Mouse (Mus musculus) olfactory bulb, adult 2 months (tissue): ENCODE results near the gene Tmem174. TPM values are rescaled to one million over a fixed set of nuclear protein-coding genes. Genes with fewer than 3 reads are reported as not detected.

Source experiments
- H3K27ac ChIP-seq: fragments of 200-500 bp; 2 replicates; pipeline ENCODE4 v1.5.1; 2012; ENCODE audit warnings: low read depth, low read length; ENCODE audit not compliant: insufficient read depth
- H3K4me1 ChIP-seq: fragments of 200-500 bp; 2 replicates; pipeline ENCODE4 v1.6.1; 2012; ENCODE audit warnings: low read length; ENCODE audit not compliant: control insufficient read depth, insufficient read depth
- H3K4me3 ChIP-seq: fragments of 200-500 bp; 2 replicates; pipeline ENCODE4 v1.5.1; 2012; ENCODE audit warnings: mild to moderate bottlenecking, low read depth, low read length, moderate library complexity; ENCODE audit not compliant: insufficient read depth
- CTCF ChIP-seq: fragments of 200-500 bp; IDR thresholded peaks from 2 replicates; pipeline ENCODE4 v1.5.1; 2012; ENCODE audit warnings: low read depth, mild to moderate bottlenecking, low read length, moderate library complexity; ENCODE audit not compliant: insufficient read depth
- POLR2A ChIP-seq: fragments of 200-500 bp; IDR thresholded peaks from 2 replicates; pipeline ENCODE4 v1.6.1; 2012; ENCODE audit warnings: mild to moderate bottlenecking, low read depth, low read length, moderate library complexity; ENCODE audit not compliant: insufficient read depth
- WGBS: fragments of 180-500 bp; shearing (Covaris S2); methylation state at CpG from one replicate; pipeline ENCODE4 v1.1.7; 2018; 5-methylcytosine and 5-hydroxymethylcytosine counted together
- polyA plus RNA-seq: library from polyadenylated mRNA; stranded (reverse); fragments of >200 nt; gene quantifications from 2 replicates; pipeline ENCODE4 v1.2.4, GENCODE M21; 2012; ENCODE audit warnings: low replicate concordance; ENCODE audit not compliant: missing spikeins, insufficient read depth, insufficient read length

Gene Tmem174
- polyA plus RNA-seq: not detected in 2 replicates

DNA sequence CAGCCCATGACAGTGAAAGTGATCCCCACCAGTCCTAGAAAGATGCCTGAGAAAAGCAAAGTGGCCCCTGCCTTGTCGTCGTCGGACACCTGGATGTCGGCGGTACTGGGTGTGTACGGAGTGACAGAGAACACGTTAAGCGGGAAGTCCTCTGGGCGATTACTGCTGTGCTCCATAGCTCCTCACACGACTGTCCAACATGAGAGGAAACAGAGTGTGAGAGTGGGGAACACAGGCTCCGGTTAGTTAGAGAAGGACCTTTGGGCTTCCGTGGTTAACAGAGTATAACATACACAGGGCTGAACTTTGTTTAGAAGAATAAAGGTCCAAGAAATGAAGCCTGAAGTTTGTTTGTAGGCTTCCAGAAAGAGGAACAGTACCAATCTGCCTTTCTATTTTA is at the start of gene Tmem174:
Tmem174 (minus strand) TSS at position 266 of the 400 bp plus-strand sequence.
- H3K27ac ChIP-seq: no peak within 1 kb of the TSS
- H3K4me3 ChIP-seq: no peak within 1 kb of the TSS
- TF ChIP-seq POLR2A: no peak
- no peak for TF ChIP-seq CTCF
- H3K4me1 ChIP-seq: peaks cover 6% of the 10 kb centered on the region; the same call in 1 of the 2 replicates
- 91% methylated on average over 12 of the region's 12 CpGs for WGBS

DNA sequence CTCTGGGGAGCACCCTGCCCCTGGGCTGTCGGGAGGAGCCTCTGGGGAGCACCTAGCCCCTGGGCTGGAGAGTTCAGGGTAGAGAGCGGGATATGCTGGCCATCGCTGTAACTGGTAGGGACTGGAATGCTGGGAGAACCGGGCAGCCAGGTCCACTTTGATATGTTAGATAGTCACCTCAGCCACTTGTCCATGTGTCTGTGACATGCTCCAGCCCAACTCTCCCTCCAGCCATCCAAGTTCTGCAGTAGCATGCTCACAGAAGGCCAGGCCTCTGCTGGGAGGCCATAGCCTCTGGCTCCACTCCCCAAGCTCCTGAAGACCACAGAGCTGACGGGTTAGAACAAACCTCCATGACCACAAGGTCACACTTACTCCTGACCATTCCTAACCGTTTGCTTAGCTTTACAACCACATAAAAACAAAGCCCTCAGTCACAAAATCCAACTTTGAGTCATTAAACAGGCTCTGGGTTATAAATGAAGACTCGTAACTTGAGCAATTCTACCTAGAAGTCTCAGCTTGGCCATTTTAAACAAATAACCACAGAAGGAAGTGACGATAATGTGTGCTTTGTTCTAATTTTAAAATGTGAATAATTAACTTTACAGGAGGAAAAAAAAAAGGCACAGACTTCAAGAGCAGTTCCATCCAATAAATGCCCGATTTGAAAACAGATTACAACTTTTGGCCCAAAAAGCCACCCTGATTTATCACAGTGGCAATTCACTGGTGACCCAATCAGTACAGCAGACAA is 47.1 kb upstream of the Tmem174 start:
- Histone ChIP-seq H3K4me1 (no peaks in the 10 kb centered on the region), H3K4me3 (no peak overlapping the region), H3K27ac (no peak overlapping the region)
- WGBS: 80% methylated on average over 9 of the region's 9 CpGs
- TF ChIP-seq CTCF (no peak), POLR2A (no peak)

DNA sequence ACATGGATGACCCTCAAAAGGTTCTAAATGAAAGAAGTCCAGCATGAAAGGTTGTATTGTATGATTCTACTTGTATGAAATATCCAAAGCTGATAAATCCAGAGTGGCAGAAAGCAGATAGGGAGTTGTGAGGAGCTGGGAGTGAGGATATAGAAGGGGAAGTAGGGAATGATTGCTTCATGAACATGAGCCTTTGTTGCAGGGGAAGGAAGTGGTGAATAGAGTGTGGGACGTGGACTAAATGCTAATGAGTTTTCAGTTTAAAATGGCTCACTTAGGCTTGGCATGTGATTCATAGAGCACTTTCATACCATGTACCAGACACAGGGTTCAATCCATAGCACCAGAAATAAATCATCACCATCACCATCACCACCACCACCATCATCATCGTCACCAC is 46.2 kb upstream of the Tmem174 start:
- Histone ChIP-seq H3K27ac (no peak overlapping the region), H3K4me1 (no peaks in the 10 kb centered on the region), H3K4me3 (no peak overlapping the region)
- 69% methylated on average over 2 of the region's 2 CpGs for WGBS
- TF ChIP-seq POLR2A: no peak
- no peak for TF ChIP-seq CTCF

DNA sequence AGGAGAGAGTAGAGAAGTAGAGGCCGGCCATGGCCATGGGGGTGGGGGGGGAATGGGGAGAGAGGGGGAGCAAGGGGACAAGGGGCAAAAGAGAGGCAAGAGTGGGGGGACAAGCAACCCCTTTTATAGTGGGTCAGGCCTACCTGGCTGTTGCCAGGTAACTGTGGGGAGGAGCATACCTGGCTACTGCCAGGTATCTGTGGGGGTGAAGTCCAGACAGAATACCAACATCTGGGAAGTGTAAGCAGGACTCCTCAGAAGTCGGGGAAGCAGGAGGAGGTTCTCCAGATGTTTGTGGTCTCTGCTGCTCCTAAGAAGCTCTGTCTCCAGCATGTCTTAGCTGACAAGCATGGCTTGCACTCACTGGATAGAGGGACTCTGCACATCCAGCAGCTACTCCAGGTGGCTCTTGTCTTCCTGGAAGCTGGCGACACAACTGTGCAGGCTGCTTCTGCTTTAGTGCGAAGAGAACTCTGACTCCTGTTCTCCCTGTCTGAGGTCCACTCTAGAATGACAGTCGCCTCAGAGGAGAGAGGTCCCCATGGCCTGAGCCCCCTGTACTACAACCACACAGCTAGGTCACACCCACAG is 43.4 kb upstream of the Tmem174 start:
- WGBS: 95% methylated on average over 5 of the region's 5 CpGs
- no peak overlapping the region for H3K27ac ChIP-seq
- no peak overlapping the region for H3K4me3 ChIP-seq
- TF ChIP-seq CTCF (no peak), POLR2A (no peak)
- no peaks in the 10 kb centered on the region for H3K4me1 ChIP-seq

DNA sequence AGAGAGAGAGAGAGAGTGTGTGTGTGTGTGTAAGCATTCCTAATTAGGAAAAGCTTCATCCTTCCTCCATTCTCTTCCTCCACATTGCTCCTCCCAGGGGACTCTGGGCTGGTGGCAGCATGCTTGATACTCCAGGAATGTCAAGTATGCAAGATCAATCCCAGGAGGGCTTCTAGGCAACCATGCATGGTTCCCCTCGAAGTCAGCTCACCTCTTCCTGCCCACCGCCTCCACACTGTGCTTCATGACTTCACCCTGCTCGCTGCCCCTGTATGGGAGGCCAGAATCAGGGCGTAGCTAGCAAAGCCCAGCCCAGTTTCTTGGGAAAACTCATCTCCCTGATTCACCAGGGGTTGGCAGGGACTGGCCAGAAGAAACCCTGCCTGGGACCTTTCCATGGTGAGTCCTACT is 42.4 kb upstream of the Tmem174 start:
- Histone ChIP-seq H3K4me1 (no peaks in the 10 kb centered on the region), H3K27ac (no peak overlapping the region), H3K4me3 (no peak overlapping the region)
- TF ChIP-seq CTCF: no peak
- no peak for TF ChIP-seq POLR2A
- 72% methylated on average over 4 of the region's 4 CpGs for WGBS

DNA sequence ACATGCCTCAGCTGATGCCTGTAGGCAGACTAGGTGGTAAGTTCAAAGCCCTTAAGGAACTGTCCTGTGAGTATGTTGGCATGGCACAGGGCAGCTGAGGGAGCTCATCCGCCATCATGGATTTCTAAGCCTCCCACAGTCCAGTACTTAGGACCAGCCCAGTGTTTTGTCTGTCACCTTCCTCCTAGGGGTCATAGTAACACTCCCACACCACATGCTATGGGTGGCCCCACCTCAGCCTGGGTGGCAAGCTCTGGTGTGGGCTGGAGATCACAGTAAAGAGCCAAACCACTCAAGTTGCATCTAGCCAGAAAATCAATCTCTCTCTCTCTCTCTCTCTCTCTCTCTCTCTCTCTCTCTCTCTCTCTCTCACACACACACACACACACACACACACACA is 42.0 kb upstream of the Tmem174 start:
- TF ChIP-seq POLR2A (no peak), CTCF (no peak)
- no peaks in the 10 kb centered on the region for H3K4me1 ChIP-seq
- H3K27ac ChIP-seq: no peak overlapping the region
- no peak overlapping the region for H3K4me3 ChIP-seq
- 95% methylated on average over 1 of the region's 1 CpGs for WGBS

DNA sequence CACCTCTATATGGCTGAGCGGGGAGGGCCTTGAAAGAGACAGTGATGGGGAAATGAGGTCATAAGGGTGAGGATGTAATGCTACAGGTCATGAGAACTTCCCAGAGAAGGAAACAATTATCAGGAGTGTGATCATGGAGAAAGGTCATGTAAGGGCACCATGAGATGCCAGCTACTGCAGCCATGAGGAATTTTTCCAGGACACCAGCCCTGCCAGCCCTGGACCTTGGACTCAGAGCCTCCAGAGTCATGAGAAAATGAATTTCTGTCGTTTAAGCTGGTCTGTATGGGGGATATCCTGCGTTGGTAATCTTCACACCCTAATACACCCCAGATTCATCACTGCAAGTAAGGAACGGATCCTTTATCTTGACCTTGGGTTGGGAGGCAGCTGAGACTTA is 36.7 kb upstream of the Tmem174 start:
- H3K27ac ChIP-seq: no peak overlapping the region
- H3K4me1 ChIP-seq: no peaks in the 10 kb centered on the region
- WGBS: 85% methylated on average over 4 of the region's 4 CpGs
- no peak overlapping the region for H3K4me3 ChIP-seq
- TF ChIP-seq CTCF (no peak), POLR2A (no peak)

DNA sequence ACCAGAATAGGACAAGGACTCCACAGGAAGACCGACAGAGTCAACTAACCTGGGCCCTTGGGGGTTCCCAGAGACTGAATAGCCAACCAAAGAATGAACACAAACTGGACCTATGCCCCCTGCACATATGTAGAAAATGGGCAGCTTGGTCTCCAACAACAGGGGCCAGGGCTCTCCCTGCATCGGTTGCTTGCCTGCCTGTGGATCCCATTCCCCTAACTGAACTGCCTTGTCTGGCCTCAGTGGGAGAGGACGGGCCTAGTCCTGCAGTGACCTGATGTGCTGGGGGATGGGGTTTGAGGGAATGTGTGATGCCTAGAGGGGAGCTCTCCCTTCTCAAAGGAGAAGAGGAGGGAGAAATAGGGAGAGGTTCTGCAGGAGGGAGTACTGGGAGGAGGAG is 32.1 kb upstream of the Tmem174 start:
- WGBS: 88% methylated on average over 3 of the region's 3 CpGs
- H3K27ac ChIP-seq: no peak overlapping the region
- TF ChIP-seq CTCF (no peak), POLR2A (no peak)
- no peak overlapping the region for H3K4me3 ChIP-seq
- H3K4me1 ChIP-seq: no peaks in the 10 kb centered on the region

DNA sequence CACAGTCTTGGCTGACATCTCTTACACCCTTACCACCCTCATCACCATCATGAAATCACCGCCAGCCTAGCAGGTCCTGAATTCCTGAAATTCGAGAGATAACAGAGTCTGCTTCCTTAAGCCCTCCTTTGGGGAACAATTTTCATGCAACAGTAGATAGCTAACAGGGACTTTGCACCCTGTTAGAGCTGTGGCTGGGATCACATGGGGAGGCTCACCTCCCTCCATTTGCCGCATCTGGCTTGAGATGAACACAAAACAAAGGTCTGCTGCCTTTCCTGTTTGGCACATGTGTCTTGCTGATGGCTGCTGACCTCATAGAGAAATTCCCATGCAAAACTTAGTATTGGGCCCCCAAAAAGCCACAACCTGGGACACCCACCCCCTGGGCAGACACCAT is 30.1 kb upstream of the Tmem174 start:
- no peak overlapping the region for H3K4me3 ChIP-seq
- no peaks in the 10 kb centered on the region for H3K4me1 ChIP-seq
- 83% methylated on average over 3 of the region's 3 CpGs for WGBS
- TF ChIP-seq CTCF: no peak
- no peak for TF ChIP-seq POLR2A
- no peak overlapping the region for H3K27ac ChIP-seq

DNA sequence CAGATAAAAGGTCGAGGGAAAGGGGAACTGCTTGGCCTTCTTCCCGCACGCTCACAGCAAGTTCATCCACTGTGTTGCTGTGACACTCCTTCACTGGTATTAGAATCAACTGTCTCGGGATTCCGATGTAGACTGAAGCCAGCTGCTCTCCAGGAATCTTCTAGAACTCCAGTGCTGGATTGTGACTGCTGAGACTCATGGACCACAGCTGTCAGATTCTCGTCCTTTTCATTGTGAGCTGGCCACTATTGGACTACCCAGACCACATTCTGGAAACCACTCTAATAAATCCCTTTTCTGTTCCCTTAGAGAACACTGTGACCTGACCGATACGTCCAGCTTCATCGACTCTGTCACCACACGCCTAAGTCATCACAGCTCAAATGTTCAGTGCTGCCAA is 28.0 kb upstream of the Tmem174 start:
- H3K4me3 ChIP-seq: no peak overlapping the region
- H3K4me1 ChIP-seq: no peaks in the 10 kb centered on the region
- H3K27ac ChIP-seq: no peak overlapping the region
- TF ChIP-seq CTCF (no peak), POLR2A (no peak)
- WGBS: 89% methylated on average over 10 of the region's 10 CpGs
